Mouse (Mus musculus) kidney, postnatal 10 days (tissue): Measurements from ENCODE around the gene Akt1.

Source experiments
- DNase-seq: peaks from one replicate; pipeline ENCODE4 v3.0.0; 2021; ENCODE audit warnings: mixed read lengths

Gene Akt1

DNA sequence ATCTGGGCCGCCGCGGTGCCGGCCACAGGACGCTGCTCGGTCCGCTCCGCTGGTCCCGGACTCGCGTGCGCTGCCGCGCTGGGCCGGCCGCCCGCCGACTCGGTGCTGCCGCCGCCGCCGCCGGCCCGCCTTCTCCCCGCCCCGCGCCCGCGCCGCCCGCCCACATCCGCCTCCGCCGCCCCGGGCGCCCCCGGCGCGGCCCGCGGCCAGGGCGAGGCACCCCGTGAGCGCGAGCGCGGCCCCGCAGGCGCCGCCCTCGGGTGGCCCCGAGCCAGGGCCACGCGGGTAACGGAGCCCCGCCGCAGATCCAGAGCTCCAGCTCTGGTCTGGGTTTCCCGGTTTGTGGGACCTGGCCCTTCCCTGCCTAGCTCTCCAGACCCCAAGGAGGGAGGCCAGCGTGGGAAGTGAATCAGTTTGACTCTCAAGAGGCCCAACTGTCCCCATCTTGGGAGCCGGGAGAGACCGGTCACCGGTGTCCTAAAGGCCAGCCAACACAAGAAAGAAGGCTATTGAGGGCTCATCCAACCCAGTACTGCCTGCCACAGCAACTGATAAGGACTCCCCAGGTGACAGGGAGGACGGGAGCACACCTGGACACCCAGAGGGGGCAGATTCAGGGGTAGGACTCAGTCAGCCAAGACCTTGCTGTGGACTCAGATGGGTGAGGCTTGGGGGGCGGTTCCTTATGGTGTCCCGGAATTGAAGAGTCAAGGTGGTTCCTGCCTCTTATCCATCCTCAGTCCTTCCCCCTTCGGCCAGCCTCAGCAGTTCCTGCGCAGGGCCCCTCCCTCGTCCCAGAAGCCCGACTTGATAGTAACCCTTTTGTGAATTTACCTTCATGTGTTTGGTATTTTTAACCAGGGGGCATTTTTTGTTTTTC lies at the start of gene Akt1:
Gene Akt1 (minus strand): TSS at position 753 of the 880 bp plus-strand sequence.
- DNase-seq, result peak; percentile 76

DNA sequence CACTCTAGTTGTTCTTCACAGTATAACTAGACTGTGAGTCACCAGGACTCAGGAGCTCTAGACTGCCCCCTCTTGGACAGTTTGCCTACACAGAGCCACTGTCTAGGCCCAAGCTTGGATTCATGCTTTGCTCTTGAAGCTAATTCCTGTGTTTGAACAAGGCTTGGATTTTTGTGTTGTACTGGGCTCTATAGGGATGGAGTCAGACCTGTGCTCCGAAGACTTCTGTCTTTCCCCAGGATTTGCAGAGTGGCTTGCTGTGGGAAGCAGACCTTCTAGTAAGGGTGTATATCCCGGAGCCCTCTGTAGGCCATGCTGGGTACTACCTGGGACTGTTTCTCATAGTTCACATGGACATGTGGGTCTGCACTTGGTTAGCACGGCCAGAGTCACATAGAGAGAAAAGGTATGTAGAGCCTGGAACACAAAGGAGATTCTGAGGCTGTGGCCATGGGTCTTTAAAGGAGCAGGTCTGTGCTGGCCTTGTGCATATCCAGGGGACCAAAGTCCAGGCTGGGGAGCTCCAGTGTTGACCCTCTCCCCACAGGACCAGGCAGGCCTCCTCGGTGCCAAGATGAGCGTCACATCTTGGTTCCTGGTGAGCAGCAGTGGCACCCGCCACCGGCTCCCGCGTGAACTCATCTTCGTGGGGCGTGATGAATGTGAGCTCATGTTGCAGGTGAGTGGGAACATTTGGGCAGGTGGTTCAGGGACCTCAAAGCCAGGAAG lies 49.6 kb upstream of the Akt1 start:
- peak; percentile 88 for DNase-seq

DNA sequence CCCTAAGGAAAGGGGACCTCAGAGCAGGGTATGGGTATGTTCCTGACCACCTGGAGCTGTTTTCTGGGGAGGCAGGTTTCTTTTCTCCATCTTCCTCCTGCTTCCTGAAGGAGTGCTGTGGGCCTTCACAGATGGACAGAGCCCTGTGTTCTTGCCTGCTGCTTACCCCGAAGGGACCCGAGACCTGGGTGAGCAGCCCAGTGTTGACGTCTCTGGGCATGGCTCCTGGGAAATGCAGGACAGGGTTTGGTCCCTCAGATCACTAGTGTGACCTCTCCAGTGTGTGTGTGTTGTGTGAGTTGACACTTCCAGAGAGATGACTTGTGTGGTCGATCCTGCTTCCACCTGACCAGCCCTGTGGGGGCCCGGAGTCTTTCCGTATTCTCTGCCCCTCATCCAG lies 48.8 kb upstream of the Akt1 start:
- no peak for DNase-seq

- DNase-seq, result no peak
These were observed 48.3 kb upstream of the Akt1 start for GRCm38 (mm10) chr12:112723028-112723330.

- peak; percentile 78 for DNase-seq
These were observed 47.8 kb upstream of the Akt1 start for GRCm38 (mm10) chr12:112722240-112723027.

GRCm38 (mm10) chr12:112721424-112722239 lies 46.9 kb upstream of the Akt1 start:
- DNase-seq, result peak; percentile 86

- no peak for DNase-seq
These were observed 46.3 kb upstream of the Akt1 start for GRCm38 (mm10) chr12:112720890-112721423.

DNA sequence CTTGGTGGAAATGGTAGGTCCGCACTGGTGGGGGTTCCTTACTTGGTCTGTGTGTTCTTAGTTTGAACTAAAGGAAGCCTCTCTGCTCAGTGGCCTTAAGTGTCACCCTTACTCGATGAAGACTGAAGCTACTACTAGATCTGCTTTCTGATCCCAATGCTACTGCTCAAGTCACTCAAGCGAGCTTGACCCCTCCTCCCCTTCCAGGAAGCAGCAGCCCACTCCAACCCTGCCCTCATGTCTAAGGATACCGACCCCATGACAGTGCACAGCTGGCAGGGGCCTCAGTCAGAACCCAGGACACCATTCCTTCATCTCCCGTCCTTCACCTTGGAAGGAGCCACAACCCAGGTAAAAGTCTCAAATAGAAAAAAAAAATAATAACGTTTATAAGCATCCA lies 45.5 kb upstream of the Akt1 start, which contains the start of gene Cep170b:
Gene Cep170b (plus strand): TSS at position 240 of the 400 bp plus-strand sequence.
- peak; percentile 45 for DNase-seq

DNA sequence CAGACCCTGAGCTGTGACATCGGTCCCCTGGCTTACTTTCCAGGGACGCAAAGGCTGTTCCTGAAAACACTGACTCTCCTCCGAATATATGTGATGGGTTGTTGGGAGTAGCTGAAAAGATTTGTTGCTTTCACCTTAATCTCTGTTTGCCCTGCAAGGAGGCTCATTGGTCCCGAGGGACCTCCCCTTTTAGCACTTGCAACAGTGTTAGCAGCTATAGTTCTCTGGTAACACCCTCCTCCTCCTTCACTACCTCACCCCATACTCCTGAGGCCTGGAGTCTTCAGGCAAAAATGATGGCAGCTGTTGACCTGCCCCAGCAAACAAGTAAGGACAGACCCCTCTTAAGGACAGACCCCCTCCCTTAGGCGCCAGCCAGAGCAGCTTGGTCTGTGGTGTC lies 44.3 kb upstream of the Akt1 start:
- DNase-seq, result no peak

DNA sequence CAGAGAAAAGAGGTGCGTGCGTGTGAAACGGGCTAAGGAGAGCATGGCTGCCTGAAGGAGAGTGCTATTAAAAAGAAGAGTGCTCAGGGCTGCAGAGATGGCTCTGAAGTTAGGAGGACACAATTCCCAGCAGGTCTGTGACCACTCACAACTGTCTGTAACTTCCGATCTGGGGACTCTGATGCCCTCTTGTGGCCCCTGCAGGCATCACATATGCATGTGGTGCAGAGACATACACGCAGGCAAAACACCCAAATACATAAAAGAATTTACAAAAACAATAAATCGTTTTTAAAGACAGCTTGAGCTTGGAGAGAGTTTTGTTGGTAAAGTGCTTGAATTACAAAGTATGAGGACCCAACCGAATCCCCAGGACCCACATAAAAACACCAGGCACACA lies 42.5 kb upstream of the Akt1 start:
- peak; percentile 81 for DNase-seq

DNA sequence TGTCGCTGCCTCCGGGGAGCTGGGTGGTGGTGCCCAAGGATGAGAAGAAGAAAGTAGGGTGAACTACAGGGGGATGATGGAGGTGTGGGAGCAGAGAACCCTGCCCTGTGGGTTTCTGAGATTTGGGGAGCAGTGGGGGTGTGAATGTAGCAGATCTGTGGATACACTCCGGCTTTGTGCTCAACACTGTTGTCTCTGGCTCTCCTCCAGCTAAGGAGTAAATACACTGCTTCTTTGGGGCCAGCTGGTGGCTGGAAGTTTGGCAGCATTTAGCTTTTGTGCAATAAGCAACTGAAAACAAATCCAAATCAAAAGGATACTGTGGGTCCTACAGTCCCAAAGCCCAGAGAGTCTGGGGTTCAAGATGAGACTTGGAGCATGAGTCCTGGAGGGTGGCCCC lies 39.3 kb upstream of the Akt1 start:
- DNase-seq, result peak; percentile 58

DNA sequence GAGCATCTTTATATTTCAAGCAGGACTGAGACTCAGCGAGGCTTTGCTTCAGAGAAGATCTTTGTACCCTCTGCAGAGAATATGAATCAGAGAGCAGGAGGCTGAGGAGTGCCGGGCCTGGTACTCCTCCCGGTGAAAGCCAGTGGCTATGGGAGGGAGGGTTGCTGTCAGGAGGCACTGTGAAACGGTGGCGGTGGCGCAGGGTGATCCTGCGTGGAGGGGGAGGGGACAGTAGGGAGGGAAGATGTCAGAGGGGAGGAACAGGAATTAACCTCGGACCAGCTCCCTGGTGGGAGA lies 32.8 kb upstream of the Akt1 start:
- no peak for DNase-seq

- DNase-seq, result peak; percentile 94
These were observed 32.3 kb upstream of the Akt1 start for GRCm38 (mm10) chr12:112706704-112707572.

DNA sequence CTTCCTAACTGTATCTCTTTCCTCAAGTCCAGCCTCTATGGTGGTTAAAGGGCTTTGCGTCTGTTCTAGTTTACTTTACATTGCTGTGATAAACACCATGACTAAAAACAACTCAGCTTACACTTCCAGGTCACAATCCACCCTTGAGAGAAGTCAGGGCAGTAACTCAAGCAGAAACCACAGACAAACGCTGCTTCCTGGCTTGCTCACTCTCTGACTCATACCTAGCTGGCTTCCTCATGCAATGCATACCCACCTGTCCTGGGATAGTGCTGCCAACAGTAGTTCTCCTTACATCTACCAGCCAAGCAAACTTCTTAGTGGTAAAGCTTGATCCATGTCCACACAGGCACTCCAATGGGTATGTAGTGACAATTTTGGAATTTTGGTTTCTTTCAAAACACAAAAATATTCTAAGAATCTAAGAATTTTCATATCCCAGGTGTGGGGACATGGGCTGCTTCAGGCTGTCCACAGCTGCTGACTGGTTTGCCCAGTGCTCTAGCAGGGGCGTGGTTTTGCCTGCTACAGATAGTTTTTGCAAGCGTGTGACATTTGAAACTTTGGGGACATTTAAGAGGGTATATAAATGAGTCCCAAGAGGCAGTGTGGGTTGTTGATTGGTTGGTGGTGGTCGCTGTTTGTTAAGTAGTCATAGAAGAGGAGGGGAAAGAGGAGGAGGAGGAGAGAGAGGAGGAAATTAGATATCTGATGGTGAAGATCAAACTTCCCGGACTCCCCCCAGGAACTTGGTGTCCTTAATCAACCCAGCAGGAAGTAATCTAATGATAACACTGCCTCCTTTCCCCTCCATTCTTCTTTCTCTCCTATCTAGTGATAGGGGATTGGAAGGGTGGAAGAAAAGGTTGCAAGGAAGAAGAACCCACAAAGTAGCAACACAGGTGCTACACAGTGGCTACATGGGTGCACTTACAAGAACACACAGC lies 28.0 kb upstream of the Akt1 start:
- DNase-seq, result no peak

- DNase-seq, result peak; percentile 49
These were observed 25.8 kb upstream of the Akt1 start for GRCm38 (mm10) chr12:112700522-112700921.

GRCm38 (mm10) chr12:112696806-112697425 lies 22.2 kb upstream of the Akt1 start:
- no peak for DNase-seq

DNA sequence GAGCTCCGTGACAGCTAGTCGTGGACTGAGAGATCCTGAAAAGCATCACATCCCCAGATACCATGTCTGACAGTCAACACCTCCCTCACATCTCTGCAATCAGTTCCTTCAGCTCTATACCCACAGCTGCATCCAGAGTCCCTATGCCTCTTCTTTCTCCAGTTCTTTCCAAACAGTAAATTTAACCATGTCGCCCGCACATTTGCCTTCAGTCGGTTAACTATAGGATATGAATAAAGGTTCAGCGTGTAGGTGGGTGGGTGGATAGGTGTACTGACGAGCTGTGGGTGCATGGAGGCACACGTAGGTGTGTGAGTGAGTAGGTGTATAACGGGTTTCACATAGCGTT lies 19.4 kb upstream of the Akt1 start:
- no peak for DNase-seq

DNA sequence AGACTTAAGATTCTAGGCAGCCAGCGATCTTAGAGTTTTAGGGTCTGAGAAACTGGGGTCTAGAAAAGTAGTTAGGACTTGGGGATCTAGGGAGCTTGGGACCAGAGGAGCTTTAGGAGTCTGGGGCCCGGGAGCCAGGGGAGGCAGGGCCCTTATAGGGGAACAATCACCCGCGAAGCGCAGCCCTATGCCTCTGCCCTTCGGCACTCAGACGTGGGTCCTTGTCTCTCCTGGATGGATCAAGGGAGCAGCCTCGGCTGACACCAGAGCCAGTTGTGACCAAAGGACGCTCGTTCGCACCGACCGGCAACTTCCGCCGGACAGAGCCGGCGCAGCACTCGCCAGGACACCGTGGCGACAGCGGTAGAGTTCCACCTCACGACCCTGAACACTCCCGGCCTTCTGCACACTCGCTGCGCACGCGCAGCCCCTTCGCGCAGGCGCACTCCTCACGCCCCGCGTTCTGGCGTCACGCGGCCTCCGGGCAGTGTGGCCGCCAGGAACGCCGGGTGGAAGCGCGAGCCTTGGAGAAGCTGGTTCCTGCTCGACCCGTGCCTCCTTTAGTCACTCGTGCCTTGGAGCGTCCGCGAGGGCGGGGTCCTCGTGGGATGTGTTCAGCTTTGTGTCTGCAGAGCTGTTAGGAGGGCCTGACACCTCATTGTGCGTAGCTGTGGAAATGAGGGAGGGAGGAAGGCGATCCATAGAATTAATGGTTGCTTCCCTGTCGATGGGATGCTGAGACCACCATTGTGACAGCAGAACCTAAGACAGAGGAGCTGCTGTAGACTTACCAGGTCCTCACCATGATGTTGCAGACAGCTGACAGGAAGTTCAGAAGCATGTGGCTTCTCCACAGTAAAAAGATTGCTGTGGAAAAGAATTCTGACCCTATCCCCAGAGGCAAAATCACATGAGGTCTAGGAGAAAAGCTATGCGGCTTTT lies 18.8 kb upstream of the Akt1 start:
- DNase-seq, result peak; percentile 97

GRCm38 (mm10) chr12:112688458-112688857 lies 13.8 kb upstream of the Akt1 start:
- no peak for DNase-seq
